Comparison of ENCODE assay signal across 7 mouse cellular contexts in genomic region chr17:60372206-60372605, GRCm38 (mm10).
"Had no signal": no experiment of that assay in that cellular context is flagged by ENCODE, and none has a peak within 500 bp of the region (broad histone marks: within the 10 kb centered on the region; RNA-seq: fewer than 3 reads in every experiment).

No protein-coding gene starts in this region.

- DNase-seq: lung, adult 18-20 months; lung, embryonic 14.5 days; lung, postnatal 10 days; lung, postnatal 4 days; right cerebral cortex, postnatal 14 days; thymus, adult 2 months; thymus, postnatal 25 days had no signal
